Mouse (Mus musculus) small intestine, adult 2 months (tissue): ENCODE data around the gene Pcx. TPM values are rescaled to one million over a fixed set of nuclear protein-coding genes. Genes with fewer than 3 reads are reported as not detected.

ENCODE experiments used
- H3K27ac ChIP-seq: fragments of 200-500 bp; 2 replicates; pipeline ENCODE4 v1.5.1; 2012; ENCODE audit warnings: low read depth, low read length, control low read depth, inconsistent platforms; ENCODE audit not compliant: insufficient read depth
- H3K27me3 ChIP-seq: fragments of 200-500 bp; 2 replicates; pipeline ENCODE4 v1.6.1; 2012; ENCODE audit warnings: mild to moderate bottlenecking, moderate library complexity, low read length, inconsistent platforms; ENCODE audit not compliant: control insufficient read depth, insufficient read depth
- H3K36me3 ChIP-seq: fragments of 200-500 bp; 2 replicates; pipeline ENCODE4 v1.6.1; 2012; ENCODE audit warnings: mild to moderate bottlenecking, low read length, control low read depth, inconsistent platforms; ENCODE audit not compliant: control insufficient read depth, insufficient read depth
- H3K4me1 ChIP-seq: fragments of 200-500 bp; 2 replicates; pipeline ENCODE4 v1.6.1; 2012; ENCODE audit warnings: low read length, inconsistent platforms, mixed read lengths; ENCODE audit not compliant: control insufficient read depth, insufficient read depth, insufficient read length
- H3K4me3 ChIP-seq: fragments of 200-500 bp; 2 replicates; pipeline ENCODE4 v1.5.1; 2012; ENCODE audit warnings: low read depth, mild to moderate bottlenecking, control low read depth, inconsistent platforms, low read length, moderate library complexity
- CTCF ChIP-seq: fragments of 200-500 bp; IDR thresholded peaks from 2 replicates; pipeline ENCODE4 v1.5.1; 2012; ENCODE audit warnings: low read depth, mild to moderate bottlenecking, control low read depth, inconsistent platforms, low read length, moderate library complexity, mixed read lengths; ENCODE audit not compliant: insufficient replicate concordance, insufficient read length; ENCODE audit errors: extremely low read depth
- POLR2A ChIP-seq: fragments of 200-500 bp; IDR thresholded peaks from 2 replicates; pipeline ENCODE4 v1.6.1; 2012; ENCODE audit warnings: low read depth, mild to moderate bottlenecking, control low read depth, inconsistent platforms, low read length, moderate library complexity
- WGBS: fragments of 180-500 bp; shearing (Covaris S2); methylation state at CpG from one replicate; pipeline ENCODE4 v1.1.7; 2018; 5-methylcytosine and 5-hydroxymethylcytosine counted together
- polyA plus RNA-seq: library from polyadenylated mRNA; depleted of rRNA; stranded (reverse); fragments of >200 nt; gene quantifications from 2 replicates; pipeline ENCODE4 v1.2.3, GENCODE M21; 2012

Gene Pcx
- polyA plus RNA-seq, 1 experiment = 31.3 TPM

GRCm38 (mm10) chr19:4487877-4488276, 22.4 kb upstream of the Pcx start:
- H3K4me3 ChIP-seq = no peak overlapping the region
- whole genome bisulfite sequencing = 19% methylated on average over 2 of the region's 2 CpGs
- peaks cover 8% of the 10 kb centered on the region; the same call in 1 of the 2 replicates for H3K4me1 ChIP-seq
- no peaks in the 10 kb centered on the region for H3K36me3 ChIP-seq
- no peak for TF ChIP-seq CTCF
- TF ChIP-seq POLR2A = no peak
- no peak overlapping the region for H3K27ac ChIP-seq
- H3K27me3 ChIP-seq = no peaks in the 10 kb centered on the region

GRCm38 (mm10) chr19:4491080-4491695, 19.1 kb upstream of the Pcx start:
- Histone ChIP-seq H3K36me3 (no peaks in the 10 kb centered on the region), H3K4me3 (no peak overlapping the region), H3K4me1 (peaks cover 19% of the 10 kb centered on the region), H3K27ac (no peak overlapping the region), H3K27me3 (no peaks in the 10 kb centered on the region)
- no peak for TF ChIP-seq CTCF
- WGBS = 84% methylated on average over 10 of the region's 10 CpGs

GRCm38 (mm10) chr19:4492526-4493296, 17.6 kb upstream of the Pcx start:
- peaks cover 26% of the 10 kb centered on the region for H3K4me1 ChIP-seq
- no peak for TF ChIP-seq CTCF
- no peak for TF ChIP-seq POLR2A
- H3K36me3 ChIP-seq = no peaks in the 10 kb centered on the region
- H3K4me3 ChIP-seq = no peak overlapping the region
- WGBS = 39% methylated on average over 9 of the region's 9 CpGs
- no peak overlapping the region for H3K27ac ChIP-seq
- H3K27me3 ChIP-seq = no peaks in the 10 kb centered on the region

GRCm38 (mm10) chr19:4494707-4495106, 15.6 kb upstream of the Pcx start:
- Histone ChIP-seq H3K27me3 (no peaks in the 10 kb centered on the region), H3K4me3 (no peak overlapping the region), H3K4me1 (peaks cover 36% of the 10 kb centered on the region), H3K36me3 (no peaks in the 10 kb centered on the region), H3K27ac (no peak overlapping the region)
- 88% methylated on average over 7 of the region's 7 CpGs for WGBS
- TF ChIP-seq CTCF = no peak
- no peak for TF ChIP-seq POLR2A

GRCm38 (mm10) chr19:4495814-4496213, 14.5 kb upstream of the Pcx start:
- no peaks in the 10 kb centered on the region for H3K36me3 ChIP-seq
- H3K4me1 ChIP-seq = peaks cover 37% of the 10 kb centered on the region
- peak overlapping the region; percentile 68 for H3K27ac ChIP-seq
- TF ChIP-seq POLR2A = no peak
- TF ChIP-seq CTCF = no peak
- no peak overlapping the region for H3K4me3 ChIP-seq
- WGBS = 85% methylated on average over 5 of the region's 5 CpGs
- no peaks in the 10 kb centered on the region for H3K27me3 ChIP-seq

GRCm38 (mm10) chr19:4496535-4497262, 13.6 kb upstream of the Pcx start:
- TF ChIP-seq POLR2A (no peak), CTCF (no peak)
- Histone ChIP-seq H3K4me3 (peak overlapping the region; percentile 32), H3K27me3 (no peaks in the 10 kb centered on the region), H3K27ac (peak overlapping the region; percentile 98), H3K4me1 (peaks cover 37% of the 10 kb centered on the region), H3K36me3 (no peaks in the 10 kb centered on the region)
- WGBS = 44% methylated on average over 3 of the region's 3 CpGs

- 4% methylated on average over 4 of the region's 4 CpGs for WGBS
- Histone ChIP-seq H3K4me3 (peak overlapping the region; percentile 71), H3K36me3 (no peaks in the 10 kb centered on the region), H3K27me3 (no peaks in the 10 kb centered on the region), H3K27ac (peak overlapping the region; percentile 98), H3K4me1 (peaks cover 36% of the 10 kb centered on the region)
- TF ChIP-seq POLR2A (0 out of 2 replicates have a peak, but pooled peaks have one; percentile 0), CTCF (peak; percentile 88; the same call in 1 of the 2 replicates)
Observed at GRCm38 (mm10) chr19:4497263-4497973, 12.9 kb upstream of the Pcx start.
